Mouse (Mus musculus): ENCODE data around the gene Gm5114. TPM values are rescaled to one million over a fixed set of nuclear protein-coding genes. Genes with fewer than 3 reads are reported as not detected.

Gene Gm5114
- not detected in 2 replicates for polyA plus RNA-seq (2015; fragmentation: Nextera tagmentation; extraction: Ambion mirVana)

GRCm38 (mm10) chr7:39413060-39413459 lies at the start of gene Gm5114:
TSS of gene Gm5114 (minus strand) at chr7:39413160.

Small RNA genes lying within 50 kb of the gene (microRNA-seq; reads per million reads assigned to microRNA genes)
- gene Gm27437, result not detected

Other genes with a start within 250 kb of the Gm5114 start
- gene Zfp619, start 104.6 kb upstream of the Gm5114 start, polyA plus RNA-seq (2015; fragmentation: Nextera tagmentation; extraction: Ambion mirVana), result 1.4 and 1.6 TPM in 2 replicates

All from neural tube, postnatal 0 days (tissue).